Mouse (Mus musculus) kidney, postnatal 10 days (tissue): ENCODE data around the gene Timm10b.

Experiments used
- DNase-seq: peaks from one replicate; pipeline ENCODE4 v3.0.0; 2021; ENCODE audit warnings: mixed read lengths

Timm10b gene

GRCm38 (mm10) chr7:105641936-105642335, 2.1 kb downstream of the Timm10b start:
- no peak for DNase-seq

DNA sequence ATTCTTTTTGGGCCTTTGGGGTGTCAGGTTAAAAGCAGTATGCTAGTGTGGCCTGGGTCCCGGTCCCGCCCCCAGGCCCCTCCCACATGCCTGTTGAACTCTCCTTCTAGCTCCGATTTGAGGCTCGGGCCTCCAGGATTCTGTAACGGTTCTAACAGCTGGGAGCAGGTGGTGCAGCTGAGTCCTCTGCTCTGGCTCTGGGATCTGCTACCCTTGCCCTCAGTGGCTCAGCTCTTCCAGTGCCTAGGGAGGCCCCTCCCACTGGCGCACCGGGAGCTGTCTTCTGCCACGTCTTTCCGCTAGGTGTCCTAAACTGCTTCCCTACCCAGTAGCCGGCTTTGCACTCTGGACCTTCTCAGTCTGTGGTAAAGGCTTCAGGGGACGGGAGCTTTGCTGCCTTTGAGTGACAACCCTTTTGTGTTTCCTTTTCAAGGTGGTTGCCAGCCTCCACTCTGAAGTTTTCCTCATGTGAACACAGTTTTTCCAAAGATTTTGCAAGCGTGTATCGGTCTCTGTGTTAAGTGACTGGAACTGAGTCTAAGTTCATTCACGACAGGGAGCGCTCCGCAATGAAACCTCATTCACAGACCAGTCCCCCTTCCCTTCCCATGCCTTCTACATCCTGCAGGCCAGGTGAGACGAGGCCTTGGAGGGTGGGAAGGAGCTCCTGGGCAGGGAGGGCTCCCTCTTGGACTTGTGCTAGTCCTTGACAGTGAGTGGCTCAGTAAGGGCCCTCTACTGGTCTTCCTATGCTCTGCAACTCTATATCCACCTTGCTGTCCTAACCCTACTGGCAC, 11.0 kb downstream of the Timm10b start, which contains the start of gene Dnhd1:
Gene Dnhd1 (plus strand): TSS at position 189 of the 797 bp plus-strand sequence.
- DNase-seq, result peak; percentile 87

DNA sequence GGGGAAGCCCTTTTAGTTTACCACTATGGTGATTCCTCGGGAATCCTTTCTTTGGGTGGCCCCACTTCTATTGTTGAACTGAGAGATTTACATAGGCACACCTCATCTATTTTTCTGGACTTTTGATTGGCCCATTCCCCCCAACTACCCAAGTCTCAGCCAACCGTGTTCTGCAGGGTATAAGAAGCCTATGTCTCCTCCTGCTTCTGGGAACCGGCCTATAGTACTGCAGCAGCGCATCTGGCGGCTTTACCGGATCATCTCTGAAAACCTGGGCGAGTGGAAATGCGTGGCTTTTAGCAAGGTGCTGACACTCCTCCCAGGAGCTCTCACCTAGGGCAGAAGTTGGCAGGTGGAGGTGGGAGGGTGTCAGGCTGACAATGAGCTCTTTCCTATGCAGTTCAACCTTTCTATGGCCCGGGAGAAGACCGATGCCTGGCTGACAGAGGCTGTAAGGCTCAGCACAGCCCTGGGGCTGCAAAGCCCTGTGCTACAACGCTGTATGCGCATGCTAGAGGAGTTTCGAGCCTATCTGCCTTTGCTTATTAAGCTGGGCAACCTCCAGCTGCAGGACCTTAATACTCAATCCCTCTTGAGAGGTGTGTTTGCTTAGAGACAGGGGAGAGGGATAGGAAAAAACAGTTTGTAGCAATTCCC, 45.8 kb downstream of the Timm10b start:
- DNase-seq, result no peak

DNA sequence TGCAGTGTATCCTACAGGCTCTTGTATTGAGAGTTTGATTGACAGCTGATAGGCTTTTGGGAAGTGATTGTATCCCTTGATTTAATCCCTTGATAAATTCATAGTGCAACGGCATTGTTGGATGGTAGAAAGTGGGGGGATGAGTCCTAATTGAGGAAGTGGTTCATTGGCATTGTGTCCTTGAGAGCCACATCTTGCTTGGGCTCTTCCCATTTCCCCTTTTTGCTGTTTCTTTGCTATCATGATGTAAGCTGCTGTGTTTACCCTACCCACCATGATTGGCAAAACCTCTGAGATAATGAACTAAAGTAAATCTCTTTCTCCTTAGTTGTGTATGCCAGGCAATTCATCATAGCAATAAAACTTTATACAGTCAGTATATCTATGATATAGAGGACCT, 51.0 kb downstream of the Timm10b start:
- no peak for DNase-seq
